ENCODE assay signal across 15 mouse cellular contexts in the genomic region with DNA sequence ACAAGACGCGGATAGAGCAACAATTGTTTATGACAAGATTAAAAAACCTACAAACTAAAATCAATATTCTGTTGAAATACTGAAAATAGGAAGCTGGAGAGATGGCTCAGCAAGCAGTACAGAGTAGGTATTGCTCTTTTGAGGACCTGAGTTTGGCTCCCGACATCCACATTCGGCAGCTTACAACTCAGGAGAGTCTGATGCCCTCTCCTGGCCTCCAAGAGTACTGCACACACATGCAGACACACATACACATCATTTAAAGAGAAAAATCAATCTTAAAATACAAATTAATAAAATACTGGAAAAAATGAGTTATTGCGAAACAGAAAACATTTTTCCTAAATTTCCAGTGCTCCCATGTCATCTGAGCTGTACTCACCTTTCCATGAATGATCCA.
DNase-seq lines count a peak whose midpoint lies in the region; ATAC-seq and TF ChIP-seq lines count a peak whose summit lies in the region.
"Had no signal": no experiment of that assay in that cellular context is flagged by ENCODE, and none has a peak within 500 bp of the region (broad histone marks: within the 10 kb centered on the region; RNA-seq: fewer than 3 reads in every experiment).

No protein-coding gene starts in this region.

- no peak for ATAC-seq in midbrain, embryonic 11.5 days (ENCODE audit: low FRiP score)
- ATAC-seq in midbrain, embryonic 16.5 days = no peak
- ATAC-seq in stomach, postnatal 0 days (ENCODE audit: low FRiP score, low TSS enrichment) = no peak
- ATAC-seq: forebrain, embryonic 15.5 days had no signal

- no peak overlapping the region for H3K4me3 ChIP-seq in layer of hippocampus, adult 2 months
- no peak overlapping the region for H3K4me3 ChIP-seq in midbrain, embryonic 11.5 days (ENCODE audit: low read depth, low read length)
- H3K4me3 ChIP-seq in midbrain, embryonic 16.5 days (ENCODE audit: low read depth, low read length) = no peak overlapping the region
- H3K4me3 ChIP-seq in MEL (ENCODE audit: control insufficient read depth in 1 of 2, insufficient read depth in 1 of 2, low read depth in 2 of 2, low read length in 2 of 2) = no peak overlapping the region
- H3K4me3 ChIP-seq in stomach, postnatal 0 days (ENCODE audit: low read depth, low read length) = no peak overlapping the region
- H3K4me3 ChIP-seq: forebrain, embryonic 15.5 days; heart, embryonic 10.5 days; liver, embryonic 15.5 days; midbrain, embryonic 12.5 days had no signal

- no peaks in the 10 kb centered on the region for H3K4me1 ChIP-seq in midbrain, embryonic 11.5 days (ENCODE audit: control insufficient read depth, insufficient read depth, low read length)
- H3K4me1 ChIP-seq in midbrain, embryonic 16.5 days (ENCODE audit: control insufficient read depth, insufficient read depth, low read length) = no peaks in the 10 kb centered on the region
- H3K4me1 ChIP-seq in MEL (ENCODE audit: control insufficient read depth in 1 of 2, insufficient read depth in 2 of 2, low read length in 2 of 2) = no peaks in the 10 kb centered on the region
- no peaks in the 10 kb centered on the region for H3K4me1 ChIP-seq in stomach, postnatal 0 days (replicated peaks; ENCODE audit: control insufficient read depth, insufficient read depth)
- H3K4me1 ChIP-seq: forebrain, embryonic 15.5 days; liver, embryonic 15.5 days; midbrain, embryonic 12.5 days had no signal

- no peak for TF ChIP-seq EP300 in MEL (IDR thresholded peaks at IDR 0.05; ENCODE audit: low read depth in 1 of 2, low read length in 2 of 2)
- no peak for TF ChIP-seq EP300 in stomach, postnatal 0 days (optimal IDR thresholded peaks at IDR 0.05)

- no peak; the same call in 1 of the 2 replicates for TF ChIP-seq RAD21 in MEL (IDR thresholded peaks at IDR 0.05; ENCODE audit: low read depth, low read length)

- DNase-seq in layer of hippocampus, adult 2 months (ENCODE audit: low spot score in 2 of 2) = no peak
- no peak for DNase-seq in layer of hippocampus, postnatal 10 days (ENCODE audit: low spot score in 2 of 2)
- DNase-seq in midbrain, embryonic 11.5 days (ENCODE audit: low spot score, missing footprints) = peak; percentile 81
- DNase-seq in MEL (ENCODE audit: low read depth, low spot score) = peak; percentile 4
- no peak for DNase-seq in stomach, postnatal 0 days (ENCODE audit: low spot score)
- no peak for DNase-seq in ovary, adult 18-20 months (ENCODE audit: low spot score)
- DNase-seq: cerebellum, postnatal 25 days; gastrocnemius, postnatal 14 days; right cerebral cortex, postnatal 25 days had no signal

- TF ChIP-seq POLR2A in MEL (IDR thresholded peaks at IDR 0.05; ENCODE audit: control insufficient read depth in 1 of 2, insufficient read depth in 1 of 2, low read depth in 1 of 2, low read length in 2 of 2, poor library complexity in 1 of 2) = no peak

- no peaks in the 10 kb centered on the region for H3K27me3 ChIP-seq in midbrain, embryonic 11.5 days (ENCODE audit: control insufficient read depth, insufficient read depth, low read length)
- H3K27me3 ChIP-seq in midbrain, embryonic 16.5 days (ENCODE audit: control insufficient read depth, insufficient read depth, low read depth, low read length) = no peaks in the 10 kb centered on the region
- no peaks in the 10 kb centered on the region for H3K27me3 ChIP-seq in MEL (ENCODE audit: control insufficient read depth in 1 of 2, insufficient read depth in 2 of 2, low read length in 2 of 2)
- H3K27me3 ChIP-seq in stomach, postnatal 0 days (ENCODE audit: control insufficient read depth, insufficient read depth, low read length) = no peaks in the 10 kb centered on the region
- H3K27me3 ChIP-seq: forebrain, embryonic 15.5 days; liver, embryonic 15.5 days; midbrain, embryonic 12.5 days had no signal

- peaks cover 2% of the 10 kb centered on the region; the same call in 1 of the 2 replicates for H3K36me3 ChIP-seq in midbrain, embryonic 11.5 days (ENCODE audit: control insufficient read depth, insufficient read depth, low read length)
- no peaks in the 10 kb centered on the region for H3K36me3 ChIP-seq in midbrain, embryonic 16.5 days (ENCODE audit: control insufficient read depth, insufficient read depth, low read length)
- H3K36me3 ChIP-seq in MEL (ENCODE audit: control insufficient read depth in 1 of 2, insufficient read depth in 2 of 2, low read length in 2 of 2) = no peaks in the 10 kb centered on the region
- H3K36me3 ChIP-seq in stomach, postnatal 0 days (ENCODE audit: control insufficient read depth, insufficient read depth, low read length) = no peaks in the 10 kb centered on the region
- H3K36me3 ChIP-seq: forebrain, embryonic 15.5 days; G1E; liver, embryonic 15.5 days had no signal

- WGBS in midbrain, embryonic 11.5 days = 97% methylated on average over 5 of the region's 5 CpGs
- 93% methylated on average over 5 of the region's 5 CpGs for WGBS in midbrain, embryonic 16.5 days
- 90% methylated on average over 5 of the region's 5 CpGs for WGBS in stomach, postnatal 0 days

- H3K27ac ChIP-seq in layer of hippocampus, adult 2 months = no peak overlapping the region
- no peak overlapping the region for H3K27ac ChIP-seq in midbrain, embryonic 11.5 days (ENCODE audit: low read depth, low read length)
- H3K27ac ChIP-seq in midbrain, embryonic 16.5 days (ENCODE audit: low read length) = no peak overlapping the region
- H3K27ac ChIP-seq in MEL (ENCODE audit: control insufficient read depth, low read depth, low read length) = no peak overlapping the region
- H3K27ac ChIP-seq in stomach, postnatal 0 days (replicated peaks) = no peak overlapping the region
- H3K27ac ChIP-seq: forebrain, embryonic 15.5 days; heart, embryonic 10.5 days; liver, embryonic 15.5 days; midbrain, embryonic 12.5 days had no signal

- H3K79me2 ChIP-seq in MEL (ENCODE audit: control insufficient read depth, insufficient read depth, low read length, poor library complexity) = no peaks in the 10 kb centered on the region

- no peak overlapping the region for H3K9ac ChIP-seq in midbrain, embryonic 11.5 days (ENCODE audit: low read length)
- H3K9ac ChIP-seq in midbrain, embryonic 16.5 days (ENCODE audit: low read depth, low read length) = no peak overlapping the region
- H3K9ac ChIP-seq in MEL (ENCODE audit: control insufficient read depth, low read depth, low read length, poor library complexity, severe bottlenecking) = no peak overlapping the region
- H3K9ac ChIP-seq in stomach, postnatal 0 days (ENCODE audit: low read length) = no peak overlapping the region
- H3K9ac ChIP-seq: forebrain, embryonic 15.5 days; liver, embryonic 15.5 days; midbrain, embryonic 12.5 days had no signal

- peak; percentile 62 for TF ChIP-seq CTCF in layer of hippocampus, adult 2 months (conservative IDR thresholded peaks at IDR 0.05)
- peak in 2 of 3 experiments; percentile 7 to 22; a peak in 2 of 6 replicates for TF ChIP-seq CTCF in MEL (IDR thresholded peaks at IDR 0.05 in 2 of 3, conservative IDR thresholded peaks at IDR 0.05 in 1 of 3; ENCODE audit: control insufficient read depth in 1 of 3, insufficient read depth in 1 of 3, low read depth in 2 of 3, low read length in 3 of 3, poor library complexity in 1 of 3, severe bottlenecking in 1 of 3)
- peak; percentile 53 for TF ChIP-seq CTCF in stomach, postnatal 0 days (IDR thresholded peaks at IDR 0.05; ENCODE audit: low read depth)

- H3K9me3 ChIP-seq in midbrain, embryonic 11.5 days (ENCODE audit: control insufficient read depth, low read length) = no peaks in the 10 kb centered on the region; the same call in 1 of the 2 replicates
- no peaks in the 10 kb centered on the region for H3K9me3 ChIP-seq in midbrain, embryonic 16.5 days (replicated peaks; ENCODE audit: control insufficient read depth, low read length, poor library complexity, severe bottlenecking)
- H3K9me3 ChIP-seq in MEL (replicated peaks; ENCODE audit: insufficient read depth, low read length) = no peaks in the 10 kb centered on the region
- no peaks in the 10 kb centered on the region for H3K9me3 ChIP-seq in stomach, postnatal 0 days (ENCODE audit: control insufficient read depth, low read length)
- H3K9me3 ChIP-seq: G1E had no signal

- H3K4me2 ChIP-seq in midbrain, embryonic 11.5 days = no peak overlapping the region
- no peak overlapping the region for H3K4me2 ChIP-seq in midbrain, embryonic 16.5 days (ENCODE audit: low read length)
- H3K4me2 ChIP-seq in stomach, postnatal 0 days (replicated peaks; ENCODE audit: low read depth) = no peak overlapping the region
- H3K4me2 ChIP-seq: forebrain, embryonic 15.5 days; liver, embryonic 15.5 days; midbrain, embryonic 12.5 days had no signal

TF ChIP-seq in MEL, 35 proteins besides CTCF, POLR2A, EP300 and RAD21:
- TF ChIP-seq HCFC1 (IDR thresholded peaks at IDR 0.05; ENCODE audit: low read depth, low read length) = no peak
- peak; percentile 20; the same call in 1 of the 2 replicates for TF ChIP-seq SMC3 (IDR thresholded peaks at IDR 0.05; ENCODE audit: low read depth, low read length)

Comparison
In these comparisons a context has a peak if more than half of its experiments do, and no peak if none do; other contexts are left out.
1. DNase-seq: peak in midbrain, embryonic 11.5 days (single experiment) and MEL (single experiment); none in layer of hippocampus, adult 2 months (0 of 2), layer of hippocampus, postnatal 10 days (0 of 2), stomach, postnatal 0 days (single experiment) and ovary, adult 18-20 months (single experiment).
2. Peak in every context shown above with its lines, with median percentiles within 50 percentile points of each other: CTCF ChIP-seq.